Mouse (Mus musculus): ENCODE data around the gene Zfp423. TPM values are rescaled to one million over a fixed set of nuclear protein-coding genes. Genes with fewer than 3 reads are reported as not detected.
A peak's percentile ranks its signal among the peaks of the same experiment; 100 is the strongest.

Gene Zfp423
- total RNA-seq, 2 experiments from 2014 or later: 25.4 to 32.6 TPM

- no peak for DNase-seq (ENCODE audit: extremely low spot score in 1 of 2, low spot score in 2 of 2)
- no peak overlapping the region for H3K27ac ChIP-seq
Observed at GRCm38 (mm10) chr8:87744556-87744955, 214.8 kb downstream of the Zfp423 start.

DNA sequence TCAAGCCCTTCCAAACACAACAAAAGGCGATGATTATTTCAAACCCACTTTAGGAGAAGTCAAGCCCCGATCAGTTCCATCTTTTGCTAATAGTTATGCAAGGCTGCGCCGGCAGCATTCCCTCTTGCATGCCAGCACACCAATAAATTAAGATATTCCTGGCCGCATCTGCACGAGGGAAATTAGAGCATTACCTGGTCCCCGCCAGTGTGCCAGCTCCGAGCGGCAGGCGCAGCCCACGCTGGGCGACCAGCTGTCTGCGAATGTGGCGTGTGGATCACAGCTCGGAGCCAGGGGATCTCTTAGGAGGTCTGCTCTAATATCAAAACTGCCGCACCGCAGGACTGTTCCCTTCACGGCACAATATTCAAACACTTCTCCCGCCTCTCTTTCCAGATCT lies 217.4 kb downstream of the Zfp423 start:
- no peak for DNase-seq (ENCODE audit: extremely low spot score in 1 of 2, low spot score in 2 of 2)
- Histone ChIP-seq H3K4me3 (no peak overlapping the region), H3K27ac (no peak overlapping the region)
- TF ChIP-seq CTCF (IDR thresholded peaks at IDR 0.05): no peak
- intact Hi-C loops (cut with DNase I): no loop called here

More at GRCm38 (mm10) chr8:87744556-87744955, 214.8 kb downstream of the Zfp423 start:
- no peak overlapping the region for H3K4me3 ChIP-seq
- intact Hi-C loops (cut with DNase I): no loop called here
- no peak for TF ChIP-seq CTCF (IDR thresholded peaks at IDR 0.05)

- DNase-seq (ENCODE audit: extremely low spot score in 1 of 2, low spot score in 2 of 2): no peak
- Histone ChIP-seq H3K27ac (no peak overlapping the region), H3K4me3 (no peak overlapping the region)
- TF ChIP-seq CTCF (IDR thresholded peaks at IDR 0.05): no peak
- intact Hi-C loops (cut with DNase I): no loop called here
Observed at GRCm38 (mm10) chr8:87740946-87741530, 218.4 kb downstream of the Zfp423 start.

- Histone ChIP-seq H3K27ac (no peak overlapping the region), H3K4me3 (no peak overlapping the region)
- DNase-seq (ENCODE audit: extremely low spot score in 1 of 2, low spot score in 2 of 2): no peak
- intact Hi-C loops (cut with DNase I): no loop called here
- no peak for TF ChIP-seq CTCF (IDR thresholded peaks at IDR 0.05)
Observed at GRCm38 (mm10) chr8:87737900-87738299, 221.5 kb downstream of the Zfp423 start.

DNA sequence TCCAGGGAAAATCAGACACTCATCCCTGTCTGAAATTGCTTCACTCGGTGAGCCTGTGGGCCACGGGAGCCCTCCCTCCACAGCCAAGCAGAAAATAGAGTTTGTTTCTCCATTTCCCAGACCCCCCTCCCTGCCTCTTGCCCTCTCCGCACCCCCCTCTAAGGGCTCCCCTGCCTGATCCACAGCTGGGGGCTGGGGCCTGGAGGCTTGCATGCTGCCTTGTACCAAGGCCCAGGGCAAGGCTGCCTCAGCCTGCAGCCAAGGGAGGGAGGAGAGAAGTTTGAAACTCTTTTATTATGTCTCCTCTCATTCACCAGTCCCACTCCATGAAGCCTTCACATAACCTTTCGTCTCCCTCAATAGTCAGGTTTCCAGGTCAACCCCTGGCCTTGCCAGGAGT lies 224.5 kb downstream of the Zfp423 start:
- intact Hi-C loops (cut with DNase I): loop anchor here (5.0 kb wide), 1 partner anchor 37 kb away; no protein-coding TSS in a partner anchor
- Histone ChIP-seq H3K4me3 (no peak overlapping the region), H3K27ac (no peak overlapping the region)
- no peak for DNase-seq (ENCODE audit: extremely low spot score in 1 of 2, low spot score in 2 of 2)
- no peak for TF ChIP-seq CTCF (IDR thresholded peaks at IDR 0.05)

DNA sequence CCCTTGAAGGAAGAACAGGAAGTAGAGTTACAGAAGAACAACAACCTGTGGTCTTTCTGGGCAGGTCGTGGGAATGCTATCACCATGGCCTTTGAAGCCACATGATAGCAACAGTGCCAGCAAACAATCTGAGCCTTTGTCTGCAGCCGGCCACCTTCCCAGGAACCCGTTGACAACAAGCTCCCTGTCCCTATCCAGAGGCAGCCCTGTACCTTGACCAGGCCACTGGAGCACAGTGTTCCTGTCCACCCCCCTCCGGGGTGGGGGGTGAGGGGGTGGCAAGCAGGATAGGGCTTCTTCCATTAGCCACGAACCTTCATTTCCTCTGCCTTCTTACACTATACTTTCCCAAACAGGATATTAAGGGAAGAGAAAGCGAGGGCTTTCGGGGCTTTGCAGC lies 224.9 kb downstream of the Zfp423 start:
- TF ChIP-seq CTCF (IDR thresholded peaks at IDR 0.05): no peak
- no peak for DNase-seq (ENCODE audit: extremely low spot score in 1 of 2, low spot score in 2 of 2)
- H3K4me3 ChIP-seq: no peak overlapping the region
- intact Hi-C loops (cut with DNase I): loop anchor here (5.0 kb wide), 1 partner anchor 38 kb away; no protein-coding TSS in a partner anchor
- H3K27ac ChIP-seq: no peak overlapping the region

DNA sequence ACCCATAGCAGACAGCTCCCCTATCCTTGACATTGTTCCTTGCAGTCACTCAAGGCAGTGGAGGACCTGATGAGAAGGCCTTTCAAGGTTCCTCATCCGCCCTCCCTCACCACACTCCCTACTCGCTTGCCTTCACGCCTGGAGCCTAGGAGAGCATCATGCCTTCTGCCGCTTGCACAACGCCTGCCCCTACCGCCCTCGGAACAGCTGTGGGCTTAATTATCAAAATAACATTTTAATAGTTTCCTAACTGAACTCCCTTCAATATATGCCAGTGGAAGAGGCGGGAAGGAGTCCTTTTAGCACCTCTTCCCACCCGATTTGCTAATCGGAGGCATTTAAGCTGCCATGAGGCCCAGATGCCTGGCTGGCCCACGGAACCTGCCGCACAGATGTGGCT lies 228.3 kb downstream of the Zfp423 start:
- Histone ChIP-seq H3K27ac (no peak overlapping the region), H3K4me3 (no peak overlapping the region)
- intact Hi-C loops (cut with DNase I): loop anchor here (5.0 kb wide), 1 partner anchor 41 kb away; no protein-coding TSS in a partner anchor
- no peak for TF ChIP-seq CTCF (IDR thresholded peaks at IDR 0.05)
- peak in 1 of 2 experiments; percentile 21 for DNase-seq (ENCODE audit: extremely low spot score in 1 of 2, low spot score in 2 of 2)

DNA sequence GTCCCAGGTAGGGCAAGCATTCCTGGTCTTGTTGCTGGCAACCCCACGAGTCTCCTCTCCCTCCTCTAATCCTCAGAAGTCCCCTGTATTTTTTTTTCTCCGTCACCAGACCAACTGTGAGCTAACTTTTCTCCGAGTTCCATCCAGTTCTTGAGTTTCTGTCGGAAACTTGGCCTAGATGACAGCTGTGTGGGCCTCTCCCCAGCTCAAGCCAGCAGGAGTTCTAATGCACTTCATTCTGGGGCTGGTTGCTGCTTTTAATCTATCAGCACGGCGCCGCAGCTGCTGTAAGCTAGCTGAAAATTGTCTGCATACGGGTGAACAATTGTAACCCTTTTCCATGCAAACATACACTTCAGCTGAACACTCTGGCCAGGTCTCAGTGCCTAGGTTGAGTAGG lies 236.4 kb downstream of the Zfp423 start:
- TF ChIP-seq CTCF (IDR thresholded peaks at IDR 0.05): no peak
- intact Hi-C loops (cut with DNase I): no loop called here
- H3K27ac ChIP-seq: no peak overlapping the region

GRCm38 (mm10) chr8:87719137-87719815 lies 240.1 kb downstream of the Zfp423 start:
- TF ChIP-seq CTCF (IDR thresholded peaks at IDR 0.05): no peak
- no peak overlapping the region for H3K27ac ChIP-seq
- H3K4me3 ChIP-seq: no peak overlapping the region
- intact Hi-C loops (cut with DNase I): loop anchor here (5.0 kb wide), 3 partner anchors 33 to 243 kb away; no protein-coding TSS in a partner anchor
- no peak for DNase-seq (ENCODE audit: extremely low spot score in 1 of 2, low spot score in 2 of 2)

More for the DNA sequence above, 236.4 kb downstream of the Zfp423 start:
- H3K4me3 ChIP-seq: no peak overlapping the region
- no peak for DNase-seq (ENCODE audit: extremely low spot score in 1 of 2, low spot score in 2 of 2)

- no peak overlapping the region for H3K27ac ChIP-seq
- no peak overlapping the region for H3K4me3 ChIP-seq
- DNase-seq (ENCODE audit: extremely low spot score in 1 of 2, low spot score in 2 of 2): no peak
- intact Hi-C loops (cut with DNase I): loop anchor here (2.0 to 5.0 kb wide), 4 partner anchors 35 to 303 kb away; no protein-coding TSS in a partner anchor
- no peak for TF ChIP-seq CTCF (IDR thresholded peaks at IDR 0.05)
Observed at GRCm38 (mm10) chr8:87717445-87717844, 241.9 kb downstream of the Zfp423 start.

DNA sequence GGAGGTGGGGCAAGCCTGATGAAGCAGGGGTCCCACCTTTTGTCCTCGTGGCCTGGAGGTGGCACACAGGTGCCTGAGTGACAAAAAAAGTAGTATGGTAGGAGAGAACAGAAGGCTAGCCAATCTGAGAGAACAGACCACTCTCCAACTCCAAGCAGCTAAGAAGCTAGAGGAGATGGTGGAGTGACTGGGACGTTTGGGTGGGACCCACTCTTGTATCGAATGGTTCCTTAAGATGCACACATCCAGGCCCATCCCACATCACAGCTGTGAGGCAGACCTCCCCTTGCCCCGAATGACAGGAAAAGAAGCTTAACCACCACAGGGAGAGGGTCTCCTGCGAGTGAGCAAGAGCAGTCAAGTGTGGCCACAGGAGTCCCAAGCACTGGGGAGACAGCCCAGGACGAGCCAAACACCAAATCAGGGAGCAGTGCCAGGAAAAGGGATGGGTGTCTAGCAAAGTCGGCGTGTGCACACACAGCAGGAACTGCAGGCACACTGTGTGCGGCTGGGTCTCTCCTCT lies 242.6 kb downstream of the Zfp423 start:
- H3K27ac ChIP-seq: no peak overlapping the region
- H3K4me3 ChIP-seq: no peak overlapping the region
- DNase-seq (ENCODE audit: extremely low spot score in 1 of 2, low spot score in 2 of 2): no peak
- no peak for TF ChIP-seq CTCF (IDR thresholded peaks at IDR 0.05)
- intact Hi-C loops (cut with DNase I): loop anchor here (2.0 to 5.0 kb wide), 4 partner anchors 36 to 304 kb away; no protein-coding TSS in a partner anchor

Data from left cerebral cortex, adult 2 months (tissue).